Mouse (Mus musculus) gastrocnemius, postnatal 14 days (tissue): Measurements from ENCODE around the gene Decr2. TPM values are rescaled to one million over a fixed set of nuclear protein-coding genes. Genes with fewer than 3 reads are reported as not detected.
"Not testable (repeated sequence)": the region's sequence is repeated elsewhere in the genome, so short reads cannot be mapped to it uniquely, and the experiment has no call there.

Source experiments
- DNase-seq: peaks from one replicate; pipeline ENCODE4 v3.0.0; 2021; ENCODE audit warnings: mixed read lengths
- intact Hi-C: fragments of 180-260 bp; cut with DNase I; formaldehyde crosslinking; loops from one replicate; pipeline ENCODE4 v1.15.1; 2025; ENCODE audit warnings: low total_unique reads
- total RNA-seq, 2 experiments: library from RNA; stranded (reverse); gene quantifications; 2 replicates each; pipeline ENCODE4 v1.2.3; 2021

Gene Decr2
- total RNA-seq, 2 experiments from 2014 or later, result 4.0 to 4.5 TPM

DNA sequence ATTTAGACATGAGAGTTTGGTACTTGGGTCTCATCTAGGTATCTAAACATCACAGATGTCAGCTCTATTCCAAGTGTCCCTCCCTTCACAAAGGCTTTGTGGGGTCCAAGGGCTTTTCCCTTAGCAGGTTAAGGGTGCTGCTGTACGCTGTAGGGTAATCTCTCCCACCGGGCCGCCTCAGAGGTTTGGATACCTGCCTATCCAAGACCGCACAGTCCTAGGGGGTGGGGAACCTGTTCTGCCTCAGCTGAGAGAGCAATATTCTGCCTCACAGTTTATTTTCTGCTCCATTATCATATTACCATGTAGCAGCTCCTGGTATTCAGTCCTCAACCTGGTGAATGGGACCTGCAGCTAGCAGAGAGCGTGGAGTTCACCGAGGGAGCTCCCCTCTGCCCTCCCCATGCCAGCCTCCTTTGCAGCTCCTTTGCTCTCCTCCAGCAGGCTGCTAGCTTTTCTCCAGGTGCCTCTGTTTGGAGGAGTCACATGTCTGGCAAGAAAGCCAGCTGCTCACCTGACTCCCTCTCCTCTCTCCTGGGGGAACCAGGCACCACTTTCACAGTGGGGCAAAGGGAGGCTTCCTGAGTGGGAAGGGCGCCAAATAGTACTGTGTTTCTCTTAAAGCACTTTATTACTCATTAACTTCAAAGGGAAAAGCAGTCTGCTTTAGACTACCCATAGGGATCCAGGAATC, 25.2 kb upstream of the Decr2 start:
- intact Hi-C loops, result no loop called here
- DNase-seq, result no peak

DNA sequence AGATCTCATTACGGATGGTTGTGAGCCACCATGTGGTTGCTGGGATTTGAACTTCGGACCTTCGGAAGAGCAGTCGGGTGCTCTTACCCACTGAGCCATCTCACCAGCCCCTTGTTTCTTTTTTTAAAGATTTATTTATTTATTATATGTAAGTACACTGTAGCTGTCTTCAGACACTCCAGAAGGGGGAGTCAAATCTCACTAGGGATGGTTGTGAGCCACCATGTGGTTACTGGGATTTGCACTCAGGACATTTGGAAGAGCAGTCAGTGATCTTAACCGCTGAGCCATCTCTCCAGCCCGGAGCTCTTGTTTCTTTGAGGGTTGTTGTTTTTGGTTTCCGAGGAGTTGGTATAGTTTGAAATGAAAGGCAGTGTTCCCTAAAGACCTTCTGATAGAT, 24.3 kb upstream of the Decr2 start:
- DNase-seq, intact Hi-C loops: not testable (repeated sequence)

- intact Hi-C loops, result no loop called here
- no peak for DNase-seq
Measured at GRCm38 (mm10) chr17:26114061-26114460, 23.9 kb upstream of the Decr2 start.

DNA sequence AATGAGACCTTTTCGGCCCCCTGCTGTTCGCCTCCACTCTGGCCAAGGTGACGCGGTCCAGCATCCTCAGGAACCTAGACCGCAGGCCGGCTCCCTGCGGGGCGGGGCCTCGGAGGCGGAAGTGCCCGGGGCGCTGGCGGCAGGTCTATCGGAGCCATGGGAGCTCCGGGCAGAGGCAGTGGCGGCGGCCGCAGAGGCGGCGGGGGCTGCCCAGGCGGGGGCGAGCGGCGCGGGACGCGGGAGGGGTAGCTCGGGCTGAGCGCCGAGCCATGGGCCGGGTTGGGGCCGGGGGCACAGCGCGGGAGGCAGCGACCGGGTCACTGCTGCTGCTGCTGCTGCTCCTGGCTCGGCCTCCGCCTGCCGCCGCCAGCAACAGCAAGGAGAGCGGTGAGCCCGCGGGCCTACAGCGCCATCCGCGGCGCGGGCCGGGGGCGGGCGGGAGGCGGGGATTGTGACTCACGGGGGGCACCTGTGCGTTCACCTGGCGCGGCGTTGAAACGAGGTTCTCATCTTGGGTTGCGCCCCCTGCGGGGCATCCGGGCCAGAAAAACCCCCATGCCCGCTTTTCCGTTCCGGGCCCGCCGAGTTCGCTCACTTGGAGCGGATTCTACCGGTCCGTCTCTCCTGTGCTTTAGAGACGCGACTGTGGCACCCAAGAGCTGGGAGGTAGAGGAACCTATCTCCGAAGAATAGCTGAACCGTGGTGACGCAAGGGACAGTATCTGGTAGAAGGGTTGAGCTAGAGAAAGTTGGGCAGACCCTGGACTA, 23.2 kb upstream of the Decr2 start, which contains the start of gene Tmem8:
Gene Tmem8 (plus strand): TSS at position 119 of the 768 bp plus-strand sequence.
- DNase-seq, result peak; percentile 37
- intact Hi-C loops, result no loop called here

DNA sequence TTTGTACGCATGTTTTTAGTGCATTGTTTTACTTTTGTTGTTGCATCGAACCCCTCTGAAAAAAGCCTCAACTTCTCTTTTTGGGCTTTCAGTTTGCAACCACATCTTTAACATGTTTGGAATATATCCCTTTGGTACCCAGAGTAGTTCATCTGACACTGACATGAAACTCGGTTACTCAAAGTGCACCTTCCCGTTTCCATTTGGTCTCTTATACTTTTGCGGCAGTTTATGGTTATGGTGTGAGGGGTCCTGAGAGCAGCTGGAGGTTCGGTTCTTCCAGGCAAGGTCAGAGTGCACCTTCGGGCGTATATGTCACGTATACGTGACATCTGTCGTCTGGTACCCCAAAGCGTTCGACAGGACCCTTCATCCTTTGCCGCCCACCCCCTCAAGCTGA, 22.6 kb upstream of the Decr2 start:
- DNase-seq, result no peak
- intact Hi-C loops, result no loop called here

- intact Hi-C loops, result no loop called here
- no peak for DNase-seq
Measured at GRCm38 (mm10) chr17:26111722-26112121, 21.6 kb upstream of the Decr2 start.

DNA sequence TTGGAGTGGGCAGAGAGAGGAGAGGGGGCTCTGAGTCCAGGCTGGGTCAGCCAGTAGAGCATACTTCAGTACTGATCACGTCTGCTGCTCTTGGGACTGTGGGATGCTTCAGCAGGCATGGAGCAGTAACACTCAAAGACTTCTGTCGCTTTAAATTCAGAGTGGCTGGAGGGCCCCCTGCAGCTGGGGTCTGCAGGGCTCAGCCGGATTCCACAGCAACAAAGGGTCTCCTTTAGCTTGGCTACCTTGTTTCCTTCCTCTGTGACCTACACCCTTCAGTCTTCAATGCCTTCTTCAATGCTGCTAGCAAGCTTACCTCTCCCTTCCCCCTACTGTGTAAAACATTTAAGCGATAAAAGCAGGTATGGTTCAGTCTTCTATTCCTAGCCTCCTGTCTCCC, 20.9 kb upstream of the Decr2 start:
- intact Hi-C loops, result no loop called here
- no peak for DNase-seq

GRCm38 (mm10) chr17:26110156-26110555, 20.0 kb upstream of the Decr2 start:
- no peak for DNase-seq
- intact Hi-C loops, result no loop called here

- intact Hi-C loops, result no loop called here
- DNase-seq, result no peak
Measured at GRCm38 (mm10) chr17:26105619-26106018, 15.5 kb upstream of the Decr2 start.

DNA sequence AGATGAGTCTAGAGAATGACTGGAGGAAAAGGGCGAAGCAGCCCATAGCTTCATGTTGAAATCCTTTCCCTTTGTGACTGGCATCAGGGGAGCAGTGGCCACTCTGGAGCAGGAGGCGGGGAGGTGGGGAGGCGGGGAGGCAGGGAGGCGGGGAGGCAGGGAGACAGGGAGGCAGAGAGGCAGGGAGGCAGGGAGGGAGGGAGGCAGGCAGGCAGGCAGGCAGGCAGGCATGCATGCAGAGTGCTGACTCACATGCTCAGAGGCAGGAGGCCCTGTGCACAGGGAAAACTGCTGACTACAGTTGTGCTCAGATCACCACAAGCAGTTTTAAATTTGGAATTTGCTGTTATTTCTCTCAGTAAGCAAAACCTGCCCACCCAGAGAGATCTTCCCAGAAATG, 11.3 kb upstream of the Decr2 start:
- no peak for DNase-seq
- intact Hi-C loops, result no loop called here

GRCm38 (mm10) chr17:26100166-26100565, 10.0 kb upstream of the Decr2 start:
- DNase-seq, result no peak
- intact Hi-C loops, result no loop called here

- DNase-seq, intact Hi-C loops: not testable (repeated sequence)
Measured at GRCm38 (mm10) chr17:26099316-26099715, 9.2 kb upstream of the Decr2 start.

- intact Hi-C loops, result no loop called here
- DNase-seq, result no peak
Measured at GRCm38 (mm10) chr17:26098461-26098860, 8.3 kb upstream of the Decr2 start.

- DNase-seq, result peak; percentile 34
- intact Hi-C loops, result no loop called here
Measured at GRCm38 (mm10) chr17:26095121-26095740, 5.1 kb upstream of the Decr2 start, which contains the start of gene Nme4. TSS of gene Nme4 (minus strand) at chr17:26095602.

- DNase-seq, result no peak
- intact Hi-C loops, result no loop called here
Measured at GRCm38 (mm10) chr17:26094531-26095110, 4.5 kb upstream of the Decr2 start.

DNA sequence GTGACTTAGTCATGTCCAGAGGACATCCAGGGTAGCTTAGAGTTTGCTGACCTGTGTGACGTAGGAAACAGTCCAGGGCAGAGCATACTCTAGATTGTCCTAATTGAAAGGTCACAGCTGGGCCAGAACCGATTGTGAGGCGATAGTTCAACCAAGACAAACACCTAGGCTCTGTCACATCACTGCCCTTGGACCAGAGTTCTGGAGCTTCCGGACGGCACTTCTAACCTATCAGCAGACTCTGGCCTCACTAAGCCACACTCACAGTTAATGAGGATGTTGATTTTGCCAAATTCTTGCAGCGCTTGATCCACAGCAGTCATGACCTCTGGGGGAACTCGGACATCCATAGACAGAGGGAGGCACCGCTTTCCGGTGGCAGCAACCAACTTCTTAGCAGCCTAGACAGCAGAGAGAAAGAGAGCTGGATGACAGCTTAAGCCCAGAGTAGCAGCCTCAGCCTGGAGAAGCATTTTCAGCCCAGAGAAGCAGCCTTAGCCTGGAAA, 3.0 kb downstream of the Decr2 start:
- no peak for DNase-seq
- intact Hi-C loops, result no loop called here

GRCm38 (mm10) chr17:26080867-26081266, 9.3 kb downstream of the Decr2 start:
- DNase-seq, result no peak
- intact Hi-C loops, result no loop called here

DNA sequence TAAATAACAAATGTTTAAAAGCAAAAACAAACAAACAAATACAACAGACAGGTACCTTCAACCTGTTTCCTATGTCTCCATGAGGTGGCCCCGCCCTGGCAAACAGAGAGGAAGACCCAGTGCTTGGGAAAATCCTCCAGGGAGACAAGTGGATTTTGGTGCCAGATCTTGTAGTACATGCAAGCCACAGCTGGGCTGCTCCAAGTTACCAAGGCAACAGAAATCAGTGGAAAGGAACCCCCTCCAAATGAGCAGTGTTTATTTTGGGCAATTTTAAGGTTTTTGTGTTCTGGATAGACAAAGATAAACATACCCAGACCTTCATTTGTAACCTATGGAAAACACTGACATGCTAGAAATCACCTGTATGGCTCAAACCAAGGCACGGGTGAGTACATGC, 11.3 kb downstream of the Decr2 start:
- DNase-seq, result no peak
- intact Hi-C loops, result no loop called here

DNA sequence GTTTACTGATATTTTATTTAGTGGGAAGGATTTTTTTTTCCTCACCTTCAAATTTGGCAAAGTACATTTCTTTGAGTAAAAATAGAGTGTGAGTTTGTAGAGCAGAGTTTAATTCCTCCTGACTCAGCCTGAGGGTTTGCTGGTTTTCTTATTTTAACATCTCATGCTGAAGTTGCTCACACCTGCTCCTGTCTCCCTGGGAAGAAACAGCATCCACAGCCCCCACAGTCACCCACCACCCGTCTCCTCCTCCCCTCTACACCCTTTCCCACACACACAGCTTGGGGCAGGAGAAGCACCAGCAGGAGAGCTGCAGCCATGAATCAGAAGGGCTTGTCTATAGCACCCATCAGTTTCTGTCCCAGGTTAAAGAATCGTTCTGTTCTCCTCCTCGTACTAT, 14.9 kb downstream of the Decr2 start:
- no peak for DNase-seq

DNA sequence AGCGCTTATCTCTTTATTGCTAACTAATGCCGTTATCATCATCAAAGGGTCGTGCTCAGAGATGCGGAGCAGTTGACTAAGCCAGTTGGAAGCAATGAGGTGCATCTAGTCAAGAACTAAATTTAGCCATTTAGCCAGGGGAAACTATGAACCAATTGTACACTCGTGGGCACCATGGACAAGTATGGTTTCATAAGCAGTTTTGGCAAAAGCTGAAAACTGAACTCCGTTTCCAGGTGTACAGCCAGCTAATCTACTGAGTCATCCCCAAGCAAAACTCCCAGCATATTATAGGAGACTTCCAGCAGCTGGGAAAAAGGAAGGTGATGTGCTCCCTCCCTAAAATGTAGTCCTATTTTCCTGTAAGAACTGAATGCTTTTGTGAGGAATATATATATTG, 20.0 kb downstream of the Decr2 start:
- no peak for DNase-seq
- intact Hi-C loops, result no loop called here

More for the DNA sequence above, 14.9 kb downstream of the Decr2 start:
- intact Hi-C loops, result no loop called here
